Mouse (Mus musculus) thymus, postnatal 36 days (tissue): ENCODE data around the gene Ankrd36.
A peak's percentile ranks its signal among the peaks of the same experiment; 100 is the strongest.

Experiments
- DNase-seq, 2 experiments: peaks; one replicate each; pipeline ENCODE4 v3.0.0; 2022; ENCODE audit warnings: mixed read lengths in 2 of 2

Gene Ankrd36

GRCm38 (mm10) chr11:5684283-5684682 lies 114.8 kb downstream of the Ankrd36 start:
- DNase-seq = no peak

GRCm38 (mm10) chr11:5691775-5692174 lies 122.3 kb downstream of the Ankrd36 start:
- peak in 1 of 2 experiments; percentile 20 for DNase-seq

GRCm38 (mm10) chr11:5700808-5701207 lies 131.3 kb downstream of the Ankrd36 start:
- no peak for DNase-seq

GRCm38 (mm10) chr11:5701300-5701699 lies 131.8 kb downstream of the Ankrd36 start:
- no peak for DNase-seq

GRCm38 (mm10) chr11:5701821-5702220 lies 132.3 kb downstream of the Ankrd36 start:
- no peak for DNase-seq

- DNase-seq = no peak
These were observed 132.9 kb downstream of the Ankrd36 start for GRCm38 (mm10) chr11:5702271-5702956.

GRCm38 (mm10) chr11:5702957-5703332 lies 133.5 kb downstream of the Ankrd36 start:
- no peak for DNase-seq

- DNase-seq = no peak
These were observed 133.9 kb downstream of the Ankrd36 start for GRCm38 (mm10) chr11:5703341-5703740.

GRCm38 (mm10) chr11:5705972-5706371 lies 136.5 kb downstream of the Ankrd36 start:
- no peak for DNase-seq

- peak; percentile 52 to 59 for DNase-seq
These were observed 137.5 kb downstream of the Ankrd36 start for GRCm38 (mm10) chr11:5706874-5707529.

GRCm38 (mm10) chr11:5707530-5708353 lies 138.3 kb downstream of the Ankrd36 start:
- DNase-seq = peak; percentile 89

- no peak for DNase-seq
These were observed 145.7 kb downstream of the Ankrd36 start for GRCm38 (mm10) chr11:5715179-5715578.

- no peak for DNase-seq
These were observed 146.2 kb downstream of the Ankrd36 start, which contains the start of gene Mrps24 for GRCm38 (mm10) chr11:5715630-5716105. Gene Mrps24 (minus strand): TSS chr11:5715680.

GRCm38 (mm10) chr11:5716246-5716645 lies 146.8 kb downstream of the Ankrd36 start:
- DNase-seq = no peak

GRCm38 (mm10) chr11:5716938-5717705 lies 147.6 kb downstream of the Ankrd36 start:
- DNase-seq = no peak

- DNase-seq = no peak
These were observed 149.3 kb downstream of the Ankrd36 start for GRCm38 (mm10) chr11:5718611-5719354.

GRCm38 (mm10) chr11:5729582-5729981 lies 160.1 kb downstream of the Ankrd36 start:
- DNase-seq = no peak

- no peak for DNase-seq
These were observed 162.9 kb downstream of the Ankrd36 start for GRCm38 (mm10) chr11:5732401-5732800.

- DNase-seq = no peak
These were observed 164.8 kb downstream of the Ankrd36 start for GRCm38 (mm10) chr11:5734323-5734722.

GRCm38 (mm10) chr11:5737137-5737536 lies 167.7 kb downstream of the Ankrd36 start:
- DNase-seq = no peak
